Mouse (Mus musculus): ENCODE results near the gene Selenom.

Gene Selenom

GRCm38 (mm10) chr11:3514529-3515054, at the start of gene Selenom:
Gene Selenom, plus strand, starts transcription at chr11:3514684.
- peak; percentile 67 for DNase-seq (ENCODE audit: low spot score in 2 of 2)

- DNase-seq (ENCODE audit: low spot score in 2 of 2) = no peak
These were observed 43.0 kb upstream of the Selenom start for GRCm38 (mm10) chr11:3471448-3471850.

- DNase-seq (ENCODE audit: low spot score in 2 of 2) = peak; percentile 61 to 68
These were observed 42.0 kb upstream of the Selenom start for GRCm38 (mm10) chr11:3472484-3472883.

- no peak for DNase-seq (ENCODE audit: low spot score in 2 of 2)
These were observed 39.9 kb upstream of the Selenom start for GRCm38 (mm10) chr11:3474480-3475115.

GRCm38 (mm10) chr11:3475489-3475888, 39.0 kb upstream of the Selenom start:
- DNase-seq (ENCODE audit: low spot score in 2 of 2) = no peak

GRCm38 (mm10) chr11:3483980-3484642, 30.4 kb upstream of the Selenom start:
- DNase-seq (ENCODE audit: low spot score in 2 of 2) = no peak

GRCm38 (mm10) chr11:3486349-3486748, 28.1 kb upstream of the Selenom start:
- no peak for DNase-seq (ENCODE audit: low spot score in 2 of 2)

- no peak for DNase-seq (ENCODE audit: low spot score in 2 of 2)
These were observed 26.4 kb upstream of the Selenom start, which contains the start of gene Pla2g3 for GRCm38 (mm10) chr11:3487952-3488570. Gene Pla2g3, plus strand, starts transcription at chr11:3488284.

- no peak for DNase-seq (ENCODE audit: low spot score in 2 of 2)
These were observed 25.4 kb upstream of the Selenom start for GRCm38 (mm10) chr11:3489036-3489435.

GRCm38 (mm10) chr11:3492748-3493147, 21.7 kb upstream of the Selenom start:
- no peak for DNase-seq (ENCODE audit: low spot score in 2 of 2)

- DNase-seq (ENCODE audit: low spot score in 2 of 2) = no peak
These were observed 19.6 kb upstream of the Selenom start for GRCm38 (mm10) chr11:3494857-3495256.

- no peak for DNase-seq (ENCODE audit: low spot score in 2 of 2)
These were observed 19.0 kb upstream of the Selenom start for GRCm38 (mm10) chr11:3495496-3495895.

GRCm38 (mm10) chr11:3496756-3497155, 17.7 kb upstream of the Selenom start:
- DNase-seq (ENCODE audit: low spot score in 2 of 2) = no peak

- no peak for DNase-seq (ENCODE audit: low spot score in 2 of 2)
These were observed 17.2 kb upstream of the Selenom start for GRCm38 (mm10) chr11:3497296-3497695.

- no peak for DNase-seq (ENCODE audit: low spot score in 2 of 2)
These were observed 12.4 kb upstream of the Selenom start for GRCm38 (mm10) chr11:3502057-3502456.

- DNase-seq (ENCODE audit: low spot score in 2 of 2) = no peak
These were observed 11.9 kb upstream of the Selenom start for GRCm38 (mm10) chr11:3502459-3503072.

- DNase-seq (ENCODE audit: low spot score in 2 of 2) = no peak
These were observed 10.5 kb upstream of the Selenom start for GRCm38 (mm10) chr11:3503755-3504693.

- no peak for DNase-seq (ENCODE audit: low spot score in 2 of 2)
These were observed 6.3 kb upstream of the Selenom start for GRCm38 (mm10) chr11:3508226-3508625.

GRCm38 (mm10) chr11:3509181-3510085, 5.1 kb upstream of the Selenom start:
- DNase-seq (ENCODE audit: low spot score in 2 of 2) = no peak

GRCm38 (mm10) chr11:3510321-3510720, 4.2 kb upstream of the Selenom start:
- no peak for DNase-seq (ENCODE audit: low spot score in 2 of 2)

All from spleen, postnatal 36 days (tissue).